Mouse (Mus musculus) liver, embryonic 12.5 days (tissue): ENCODE data around the gene Arf1. TPM values are rescaled to one million over a fixed set of nuclear protein-coding genes. Genes with fewer than 3 reads are reported as not detected.

Experiments
- ATAC-seq: fragments of 200-750 bp; cut with Nextera tagmentation; 2 replicates; pipeline ENCODE4 v1.8.0; 2017; ENCODE audit warnings: moderate number of reproducible peaks, mild to moderate bottlenecking, moderate library complexity
- H3K27ac ChIP-seq: fragments of 300-500 bp; sonication (generic); 2 replicates; pipeline ENCODE4 v1.5.1; 2016; ENCODE audit warnings: mild to moderate bottlenecking
- H3K27me3 ChIP-seq: fragments of 300-500 bp; sonication (generic); replicated peaks from 2 replicates; pipeline ENCODE4 v1.6.1; 2016; ENCODE audit warnings: mild to moderate bottlenecking, moderate library complexity
- H3K36me3 ChIP-seq: fragments of 300-500 bp; sonication (generic); 2 replicates; pipeline ENCODE4 v1.6.1; 2016; ENCODE audit warnings: mild to moderate bottlenecking, moderate library complexity
- H3K4me1 ChIP-seq: fragments of 300-500 bp; sonication (generic); 2 replicates; pipeline ENCODE4 v1.6.1; 2016
- H3K4me2 ChIP-seq: fragments of 300-500 bp; sonication (generic); 2 replicates; pipeline ENCODE4 v1.6.1; 2016; ENCODE audit warnings: mild to moderate bottlenecking, moderate library complexity
- H3K4me3 ChIP-seq: fragments of 300-500 bp; sonication (generic); 2 replicates; pipeline ENCODE4 v1.5.1; 2016; ENCODE audit warnings: mild to moderate bottlenecking, moderate library complexity
- H3K9ac ChIP-seq: fragments of 300-500 bp; sonication (generic); 2 replicates; pipeline ENCODE4 v1.6.1; 2016; ENCODE audit warnings: mild to moderate bottlenecking, moderate library complexity
- H3K9me3 ChIP-seq: fragments of 300-500 bp; sonication (generic); replicated peaks from 2 replicates; pipeline ENCODE4 v1.6.1; 2016; ENCODE audit warnings: mild to moderate bottlenecking, moderate library complexity
- WGBS: fragments of 180-500 bp; shearing (Covaris S2); methylation state at CpG from one replicate; pipeline ENCODE4 v1.1.7; 2016; ENCODE audit not compliant: insufficient replicate concordance; 5-methylcytosine and 5-hydroxymethylcytosine counted together
- polyA plus RNA-seq: library from polyadenylated mRNA; unstranded; fragments of >200 nt; fragmentation: Nextera tagmentation; extraction: Ambion mirVana; gene quantifications from 2 replicates; pipeline ENCODE4 v1.2.1, GENCODE M21; 2016

Gene Arf1
- polyA plus RNA-seq, 1 experiment from 2014 or later, result 341 TPM

DNA sequence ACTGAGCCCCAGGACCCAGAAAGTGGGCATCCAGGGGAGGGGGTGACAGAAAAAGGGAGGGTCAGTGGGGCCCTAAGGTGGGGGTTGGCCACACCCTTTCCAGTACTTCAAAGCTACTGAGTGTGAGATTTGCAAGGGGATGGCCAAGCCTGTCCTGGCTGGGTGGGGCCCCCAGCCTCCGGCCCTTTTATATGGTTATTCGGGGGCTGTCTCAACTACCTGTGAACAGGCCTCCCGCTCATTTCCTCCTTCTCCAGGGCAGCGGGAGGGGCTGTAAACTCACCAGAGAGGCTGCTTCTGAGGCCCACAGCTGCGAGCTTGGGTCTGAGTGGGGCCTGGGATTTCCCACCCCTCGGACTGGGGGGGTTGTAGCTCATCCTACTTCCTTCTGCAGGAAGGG lies 15.8 kb upstream of the Arf1 start:
- Histone ChIP-seq H3K36me3 (no peaks in the 10 kb centered on the region), H3K9me3 (no peaks in the 10 kb centered on the region), H3K4me2 (no peak overlapping the region), H3K4me1 (peaks cover 4% of the 10 kb centered on the region; the same call in 1 of the 2 replicates), H3K9ac (no peak overlapping the region), H3K27me3 (peaks cover 98% of the 10 kb centered on the region), H3K4me3 (no peak overlapping the region), H3K27ac (no peak overlapping the region)
- WGBS, result 18% methylated on average over 6 of the region's 6 CpGs
- no peak for ATAC-seq

DNA sequence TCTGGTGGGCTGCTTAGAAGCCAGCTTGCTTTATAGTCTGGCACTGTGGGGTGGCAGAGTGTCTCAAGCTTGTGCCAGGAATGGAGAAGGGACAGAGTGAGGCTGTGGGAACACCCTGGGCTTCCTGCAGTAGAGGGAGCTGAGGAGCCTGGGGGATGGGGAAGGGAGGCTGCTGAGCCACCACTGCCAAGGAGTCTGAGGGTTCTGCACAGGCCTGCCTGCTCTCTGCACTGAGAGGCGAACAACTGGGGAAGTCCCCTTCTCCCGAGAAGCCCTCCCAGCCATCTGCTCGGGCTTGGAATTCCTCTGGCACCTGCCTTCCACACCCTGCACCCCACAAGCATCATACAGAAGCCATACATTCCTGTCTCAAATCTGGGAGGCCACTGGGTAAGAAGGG lies 13.8 kb upstream of the Arf1 start:
- H3K9ac ChIP-seq, result no peak overlapping the region
- H3K27ac ChIP-seq, result no peak overlapping the region
- no peak overlapping the region for H3K4me2 ChIP-seq
- peaks cover 97% of the 10 kb centered on the region for H3K27me3 ChIP-seq
- H3K4me3 ChIP-seq, result no peak overlapping the region
- peaks cover 7% of the 10 kb centered on the region; the same call in 1 of the 2 replicates for H3K4me1 ChIP-seq
- WGBS, result 23% methylated on average over 3 of the region's 3 CpGs
- no peaks in the 10 kb centered on the region for H3K9me3 ChIP-seq
- H3K36me3 ChIP-seq, result no peaks in the 10 kb centered on the region
- ATAC-seq, result no peak

DNA sequence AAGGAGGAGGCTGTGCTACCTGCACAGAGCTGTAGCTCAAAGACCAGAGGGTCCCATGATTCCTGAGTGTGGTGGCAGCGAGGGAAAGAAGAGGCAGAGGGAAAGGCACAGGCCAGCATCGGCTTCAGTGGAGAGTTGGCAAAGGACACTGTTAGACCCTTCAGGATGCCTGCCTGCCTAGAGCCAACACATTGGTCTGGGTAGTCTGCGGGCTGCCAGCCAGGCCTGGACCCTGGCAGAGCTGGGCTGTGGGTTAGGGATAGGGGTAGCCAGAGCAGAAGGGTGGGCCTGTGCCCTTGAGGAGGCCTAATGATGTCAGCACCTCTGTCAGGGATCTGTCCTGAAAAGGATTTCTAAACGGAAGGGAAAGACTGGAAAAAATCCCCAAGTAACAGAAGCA lies 11.7 kb upstream of the Arf1 start:
- H3K4me1 ChIP-seq, result peaks cover 7% of the 10 kb centered on the region; the same call in 1 of the 2 replicates
- H3K27ac ChIP-seq, result no peak overlapping the region
- no peak overlapping the region for H3K4me3 ChIP-seq
- 68% methylated on average over 4 of the region's 4 CpGs for WGBS
- no peak overlapping the region for H3K4me2 ChIP-seq
- H3K36me3 ChIP-seq, result no peaks in the 10 kb centered on the region
- no peak for ATAC-seq
- H3K9ac ChIP-seq, result no peak overlapping the region
- no peaks in the 10 kb centered on the region for H3K9me3 ChIP-seq
- peaks cover 89% of the 10 kb centered on the region for H3K27me3 ChIP-seq

DNA sequence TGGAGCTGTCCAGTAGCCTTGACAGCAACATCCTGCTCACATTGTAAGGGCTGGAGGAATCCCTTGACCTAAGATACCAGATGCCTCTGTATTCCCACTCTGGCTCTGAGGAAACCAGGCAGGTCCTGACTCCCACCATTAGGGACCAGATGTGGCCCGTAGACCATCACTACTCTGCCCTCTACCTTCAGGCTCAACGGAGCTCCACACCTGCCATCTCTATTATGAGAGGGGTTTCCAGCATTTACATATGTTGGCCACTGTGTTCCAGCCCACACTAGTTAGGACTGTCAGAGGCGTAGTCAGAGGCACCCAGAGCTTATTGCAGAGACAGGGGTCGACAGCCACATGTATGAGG lies 11.3 kb upstream of the Arf1 start:
- H3K27ac ChIP-seq, result no peak overlapping the region
- no peaks in the 10 kb centered on the region for H3K9me3 ChIP-seq
- no peak for ATAC-seq
- H3K36me3 ChIP-seq, result no peaks in the 10 kb centered on the region
- peaks cover 89% of the 10 kb centered on the region for H3K27me3 ChIP-seq
- H3K9ac ChIP-seq, result no peak overlapping the region
- WGBS, result 47% methylated on average over 4 of the region's 4 CpGs
- H3K4me3 ChIP-seq, result no peak overlapping the region
- H3K4me2 ChIP-seq, result no peak overlapping the region
- peaks cover 7% of the 10 kb centered on the region; the same call in 1 of the 2 replicates for H3K4me1 ChIP-seq

DNA sequence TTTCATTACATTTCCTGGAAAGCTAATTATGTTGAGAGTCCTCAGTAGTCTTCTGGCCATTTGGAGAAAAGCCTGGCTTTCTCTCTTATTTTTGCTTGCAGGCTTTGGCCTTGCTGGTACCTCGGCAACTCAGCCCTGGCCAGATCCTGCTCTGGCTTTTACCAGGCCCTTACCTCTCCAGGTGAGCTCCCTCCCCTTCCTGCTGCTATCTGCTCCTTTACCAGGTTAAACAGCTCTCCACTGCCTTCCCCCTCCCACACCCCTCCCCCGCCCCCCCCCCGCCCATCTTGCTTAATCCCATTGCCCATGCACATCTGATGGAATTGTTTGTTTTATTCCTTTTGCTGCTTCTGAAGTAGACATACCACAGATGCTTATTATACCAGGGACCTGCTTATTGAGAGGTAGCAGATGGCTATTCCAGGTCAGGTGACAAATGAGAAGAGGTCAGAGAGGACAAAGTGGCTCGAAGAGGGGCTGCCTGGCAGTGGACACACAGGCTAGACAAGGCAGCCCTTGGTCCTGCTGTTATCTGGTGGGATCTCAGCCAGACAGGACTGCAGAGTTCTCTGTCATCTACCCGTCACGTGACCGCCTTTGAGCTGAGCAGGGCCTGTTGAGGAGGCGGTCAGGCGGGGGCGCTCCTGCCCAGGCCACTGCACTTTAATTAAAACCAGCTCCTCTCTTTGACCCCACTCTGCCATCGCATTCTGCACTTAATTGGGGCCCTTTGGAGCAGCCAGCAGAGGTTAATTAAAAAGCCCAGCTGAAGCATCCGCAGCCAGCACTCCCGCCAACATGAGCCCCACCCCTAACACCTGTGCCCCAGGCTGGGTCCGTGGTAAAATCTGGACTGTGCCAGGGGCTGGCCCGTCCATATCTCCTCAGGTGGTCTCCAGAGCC lies 10.7 kb upstream of the Arf1 start:
- no peak overlapping the region for H3K4me3 ChIP-seq
- ATAC-seq, result peak; percentile 78
- H3K27me3 ChIP-seq, result peaks cover 88% of the 10 kb centered on the region
- no peaks in the 10 kb centered on the region for H3K9me3 ChIP-seq
- 7% methylated on average over 15 of the region's 15 CpGs for WGBS
- no peak overlapping the region for H3K27ac ChIP-seq
- no peak overlapping the region for H3K4me2 ChIP-seq
- H3K4me1 ChIP-seq, result peaks cover 7% of the 10 kb centered on the region; the same call in 1 of the 2 replicates
- no peaks in the 10 kb centered on the region for H3K36me3 ChIP-seq
- no peak overlapping the region for H3K9ac ChIP-seq

DNA sequence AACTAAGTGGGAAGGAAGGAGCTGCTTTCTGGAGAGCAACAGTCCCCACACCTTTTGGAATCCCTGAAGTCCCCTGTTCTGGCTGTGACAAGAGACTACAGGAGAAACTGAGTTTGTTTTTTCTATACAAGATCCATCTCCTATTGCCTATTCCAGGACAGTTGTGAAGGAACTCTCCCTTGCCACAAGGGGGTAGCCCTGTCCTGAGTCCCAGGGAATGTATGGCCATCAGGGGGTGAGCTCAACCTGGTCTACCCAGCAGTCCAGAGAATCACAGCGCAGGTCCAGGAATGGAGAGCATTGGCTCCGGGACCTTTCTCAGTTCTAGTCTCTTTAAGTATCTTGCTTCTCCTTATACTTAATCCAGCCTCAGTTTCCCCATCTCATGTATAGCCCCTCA lies 4.7 kb upstream of the Arf1 start:
- Histone ChIP-seq H3K27me3 (peaks cover 51% of the 10 kb centered on the region), H3K4me2 (no peak overlapping the region), H3K27ac (no peak overlapping the region), H3K4me3 (no peak overlapping the region), H3K9ac (no peak overlapping the region), H3K9me3 (no peaks in the 10 kb centered on the region), H3K36me3 (no peaks in the 10 kb centered on the region), H3K4me1 (peaks cover 17% of the 10 kb centered on the region)
- 65% methylated on average over 2 of the region's 2 CpGs for WGBS
- no peak for ATAC-seq

DNA sequence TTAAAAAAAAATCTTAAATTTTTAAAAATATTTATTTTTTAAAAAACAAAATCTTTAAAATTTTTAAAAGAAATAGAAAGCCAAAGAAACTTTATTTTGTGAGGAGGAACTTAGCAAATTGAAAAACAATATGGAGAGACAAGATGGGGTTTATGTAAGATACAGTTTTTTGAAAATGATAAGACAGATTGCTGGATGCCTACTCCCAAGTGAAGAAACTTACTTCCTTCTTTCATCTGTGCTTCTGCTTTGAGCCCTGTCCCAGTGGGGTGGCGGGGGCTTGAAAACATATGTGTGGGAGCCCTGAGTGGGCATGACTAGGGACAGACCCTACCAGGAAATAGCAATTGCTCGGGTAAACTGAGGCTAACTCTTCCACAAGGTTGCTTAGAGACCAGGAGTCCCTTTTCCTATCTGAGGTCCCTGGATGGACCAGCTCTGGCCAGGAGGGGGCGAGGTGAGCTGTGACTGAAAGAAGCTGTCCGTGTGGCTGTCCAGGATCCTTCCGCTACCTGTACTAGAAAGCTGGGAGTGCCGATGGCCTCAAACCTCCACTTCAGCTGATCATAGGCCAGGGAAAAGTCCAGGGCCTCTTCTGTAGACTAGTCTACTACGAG lies 2.2 kb upstream of the Arf1 start:
- Histone ChIP-seq H3K4me1 (peaks cover 36% of the 10 kb centered on the region), H3K9me3 (no peaks in the 10 kb centered on the region), H3K27ac (no peak overlapping the region), H3K36me3 (peaks cover 7% of the 10 kb centered on the region; the same call in 1 of the 2 replicates), H3K4me3 (no peak overlapping the region), H3K27me3 (peaks cover 36% of the 10 kb centered on the region), H3K9ac (0 out of 2 replicates have a peak overlapping the region, but pooled peaks have one; percentile 24), H3K4me2 (0 out of 2 replicates have a peak overlapping the region, but pooled peaks have one; percentile 16)
- 12% methylated on average over 7 of the region's 7 CpGs for WGBS
- no peak for ATAC-seq

DNA sequence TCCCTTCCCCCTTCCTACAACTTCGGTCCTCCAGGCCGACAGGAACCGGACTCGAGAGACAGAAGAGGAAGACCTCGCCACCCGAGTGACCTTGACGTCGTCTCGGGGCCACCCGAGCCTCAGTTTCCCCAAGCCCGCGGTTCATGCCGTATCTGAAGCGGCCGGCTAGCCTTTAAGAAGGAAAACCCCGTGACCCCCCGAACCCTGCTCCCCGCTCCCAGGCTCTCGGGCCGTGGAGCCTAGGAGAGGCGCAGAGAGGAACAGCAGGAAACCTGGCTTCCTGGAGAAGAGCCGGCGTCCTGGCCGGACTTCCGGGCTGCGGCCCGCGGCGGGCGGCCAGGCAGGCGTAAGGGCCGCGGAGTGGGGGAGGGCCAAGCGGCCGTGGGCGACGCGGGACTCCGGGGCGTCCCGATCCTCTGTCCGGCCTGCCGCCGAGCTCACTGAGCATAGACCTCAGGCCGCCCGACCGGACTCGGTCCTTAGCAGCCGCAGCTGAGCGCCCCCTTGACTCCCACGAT lies 407 bp downstream of the Arf1 start:
- Histone ChIP-seq H3K27me3 (peaks cover 13% of the 10 kb centered on the region), H3K9ac (peak overlapping the region; percentile 99), H3K4me1 (peaks cover 62% of the 10 kb centered on the region), H3K27ac (peak overlapping the region; percentile 97), H3K4me2 (peak overlapping the region; percentile 86), H3K9me3 (no peaks in the 10 kb centered on the region), H3K4me3 (peak overlapping the region; percentile 96), H3K36me3 (peaks cover 24% of the 10 kb centered on the region)
- under 1% methylated on average over 39 of the region's 51 CpGs for WGBS
- peak; percentile 75 for ATAC-seq

DNA sequence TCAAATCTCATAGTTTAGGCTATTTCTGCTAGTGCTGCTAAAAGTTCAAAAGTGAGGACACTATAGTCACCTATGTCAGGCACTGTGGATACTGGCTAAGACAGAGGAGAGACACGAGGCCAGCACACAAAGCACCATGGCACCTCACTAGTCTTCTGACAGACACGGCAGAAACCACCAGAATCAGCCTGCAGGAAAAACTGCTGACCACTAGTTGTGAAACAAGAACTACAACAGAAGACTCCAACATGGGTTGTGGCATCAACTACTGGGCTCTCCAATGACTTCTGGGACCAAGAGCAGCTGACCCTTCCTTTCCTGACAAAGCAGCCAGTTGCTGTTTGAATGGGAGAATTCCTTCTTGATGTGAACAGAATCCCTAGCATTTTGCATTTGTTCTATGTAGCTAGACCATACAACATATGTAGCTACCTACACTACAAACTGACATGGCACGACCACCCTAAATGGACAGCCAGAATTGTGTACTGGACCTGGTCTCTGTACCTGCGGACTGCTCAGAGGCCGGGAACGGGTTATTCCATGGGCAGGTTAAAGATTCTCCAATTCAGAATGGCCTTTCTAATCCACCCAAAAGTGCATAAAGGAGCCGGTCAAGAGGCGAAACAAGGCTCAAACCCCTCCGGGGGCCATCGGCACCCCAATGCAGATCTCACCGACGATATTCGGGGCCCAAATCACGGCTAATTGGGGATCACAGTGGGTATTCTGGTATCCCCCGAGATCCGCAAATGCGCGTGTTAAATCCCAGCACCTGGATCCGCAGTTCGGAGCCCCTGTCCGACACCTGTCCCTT lies 1.1 kb downstream of the Arf1 start:
- peak overlapping the region; percentile 96 for H3K4me3 ChIP-seq
- ATAC-seq, result no peak
- 1% methylated on average over 21 of the region's 21 CpGs for WGBS
- peak overlapping the region; percentile 86 for H3K4me2 ChIP-seq
- peaks cover 68% of the 10 kb centered on the region for H3K4me1 ChIP-seq
- H3K36me3 ChIP-seq, result peaks cover 25% of the 10 kb centered on the region
- H3K9ac ChIP-seq, result peak overlapping the region; percentile 99
- H3K27me3 ChIP-seq, result 0 out of 2 replicates have a peak, but pooled peaks cover 6% of the 10 kb centered on the region
- no peaks in the 10 kb centered on the region for H3K9me3 ChIP-seq
- peak overlapping the region; percentile 97 for H3K27ac ChIP-seq

DNA sequence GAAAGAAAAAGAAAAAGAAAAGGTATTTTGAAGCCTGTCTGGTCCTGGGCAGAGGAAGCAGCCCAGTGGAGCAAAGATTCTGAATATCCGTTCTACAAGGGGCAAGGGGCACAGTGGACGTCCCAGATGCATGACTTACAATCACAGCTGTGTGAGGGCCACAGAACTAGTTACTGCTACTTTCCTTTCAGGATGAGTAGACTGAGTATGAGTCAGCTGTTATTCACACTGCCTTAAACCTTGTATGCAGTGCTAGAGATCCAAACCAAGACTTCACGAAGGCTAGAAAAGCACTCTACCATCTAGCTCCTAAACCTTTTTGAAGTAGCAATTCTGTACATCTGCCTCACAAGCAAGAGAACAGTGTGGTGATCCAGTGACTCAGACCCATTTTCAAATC lies 1.8 kb downstream of the Arf1 start:
- Histone ChIP-seq H3K4me2 (peak overlapping the region; percentile 86), H3K9ac (peak overlapping the region; percentile 99), H3K27ac (peak overlapping the region; percentile 97), H3K36me3 (peaks cover 32% of the 10 kb centered on the region), H3K9me3 (no peaks in the 10 kb centered on the region), H3K4me3 (peak overlapping the region; percentile 96), H3K4me1 (peaks cover 76% of the 10 kb centered on the region), H3K27me3 (no peaks in the 10 kb centered on the region)
- WGBS, result 50% methylated on average over 3 of the region's 3 CpGs
- no peak for ATAC-seq

DNA sequence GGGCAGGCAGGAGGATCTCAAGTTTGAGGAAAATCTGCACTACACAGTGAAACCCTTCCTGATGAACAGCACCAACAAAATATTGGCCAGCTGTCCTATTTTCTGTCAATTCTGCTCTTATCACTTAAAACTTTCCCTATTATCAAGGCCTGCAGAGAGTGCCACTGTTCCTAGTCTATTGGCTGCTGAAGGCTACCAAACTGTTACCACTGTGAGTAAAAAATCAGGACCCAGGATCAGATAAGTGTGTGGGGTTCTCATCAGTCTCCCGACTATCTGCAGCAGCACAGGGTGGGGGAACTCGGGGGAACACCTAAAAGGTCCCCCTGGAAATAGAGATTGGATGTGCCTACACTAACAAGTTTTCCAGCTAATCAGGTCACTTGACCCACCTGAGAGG lies 2.9 kb downstream of the Arf1 start:
- Histone ChIP-seq H3K36me3 (peaks cover 41% of the 10 kb centered on the region), H3K4me3 (peak overlapping the region; percentile 96; the same call in 1 of the 2 replicates), H3K4me2 (peak overlapping the region; percentile 86), H3K9ac (peak overlapping the region; percentile 42; the same call in 1 of the 2 replicates), H3K27ac (no peak overlapping the region), H3K9me3 (no peaks in the 10 kb centered on the region), H3K4me1 (peaks cover 80% of the 10 kb centered on the region), H3K27me3 (no peaks in the 10 kb centered on the region)
- ATAC-seq, result no peak
- WGBS, result 18% methylated on average over 2 of the region's 2 CpGs
